Mouse (Mus musculus): ENCODE data around the gene Adam12.

DNA sequence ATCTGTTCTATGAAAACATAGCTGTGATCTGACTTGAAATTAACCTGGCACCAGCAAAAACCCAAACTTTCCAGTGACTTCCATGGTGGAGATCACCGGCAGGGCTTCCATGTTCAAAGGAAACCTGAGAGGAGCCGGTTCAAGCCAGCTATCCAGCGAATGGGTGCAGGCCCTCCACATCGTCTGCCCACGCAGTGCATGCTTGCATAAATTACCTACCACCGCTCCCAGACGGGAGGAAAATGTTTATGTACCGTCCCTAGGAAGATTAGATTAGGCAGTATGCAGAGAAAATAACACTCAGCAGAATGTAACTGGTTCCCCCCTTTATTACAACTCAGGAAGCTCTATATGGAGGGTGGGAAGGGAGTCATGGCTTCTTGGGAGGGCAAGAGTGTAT is 268.4 kb downstream of the Adam12 start:
- TF ChIP-seq EP300 (IDR thresholded peaks at IDR 0.05; ENCODE audit: low read depth) (no peak), CTCF (IDR thresholded peaks at IDR 0.05; ENCODE audit: low read depth) (no peak)
